Mouse (Mus musculus) gastrocnemius, adult 18-20 months (tissue): ENCODE data around the gene Lrrc20. TPM values are rescaled to one million over a fixed set of nuclear protein-coding genes. Genes with fewer than 3 reads are reported as not detected.

Source experiments
- DNase-seq: peaks from one replicate; pipeline ENCODE4 v3.0.0; 2021; ENCODE audit warnings: low spot score
- total RNA-seq, 2 experiments: library from RNA; stranded (reverse); gene quantifications; 2 replicates each; pipeline ENCODE4 v1.2.3; 2021

Gene Lrrc20
- total RNA-seq, 2 experiments from 2014 or later, result 161 to 167 TPM

GRCm38 (mm10) chr10:61468900-61469299 lies 6.7 kb upstream of the Lrrc20 start:
- DNase-seq, result no peak

GRCm38 (mm10) chr10:61473640-61474039 lies 2.0 kb upstream of the Lrrc20 start:
- peak; percentile 71 for DNase-seq

DNA sequence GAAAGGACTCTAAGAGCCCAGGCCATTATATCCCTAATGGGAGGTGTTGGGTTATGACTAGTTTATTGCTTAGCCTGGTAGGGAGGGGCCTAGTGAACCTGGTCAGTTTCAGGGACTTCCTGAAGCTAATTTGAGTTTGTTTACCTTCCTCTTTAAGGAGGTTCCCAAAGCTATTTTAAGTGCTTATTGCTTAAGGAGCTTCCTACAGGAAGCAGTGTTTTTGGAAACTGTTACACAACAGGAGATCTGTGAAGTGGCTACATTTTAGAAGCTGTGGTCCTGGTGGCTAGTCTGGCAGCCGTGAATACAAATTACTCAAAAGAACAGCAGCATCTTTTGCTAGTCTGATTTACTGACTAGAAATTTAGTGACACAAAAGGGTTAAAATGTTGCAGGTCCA lies 1.3 kb upstream of the Lrrc20 start:
- DNase-seq, result no peak

GRCm38 (mm10) chr10:61476440-61477165 lies 1.0 kb downstream of the Lrrc20 start:
- peak; percentile 79 for DNase-seq

DNA sequence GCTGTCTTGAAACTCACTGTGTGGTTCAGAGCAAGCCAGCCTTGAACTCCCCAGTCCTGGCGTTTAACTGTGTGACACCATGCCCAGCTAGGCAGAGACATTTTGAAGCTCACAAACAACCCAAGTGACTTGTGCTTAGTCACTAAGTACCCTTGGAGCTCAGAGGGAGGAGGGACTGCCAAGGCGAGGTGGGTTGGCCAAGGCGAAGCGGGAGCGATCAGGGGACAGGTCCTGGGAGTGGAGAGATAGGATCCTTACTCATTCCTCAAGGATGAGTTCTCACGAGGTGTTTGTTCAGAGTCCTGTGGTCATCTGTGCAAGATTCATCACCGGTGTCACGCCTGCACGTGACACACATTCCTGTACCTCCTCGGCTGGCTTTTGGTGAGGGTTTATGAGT lies 3.9 kb downstream of the Lrrc20 start:
- no peak for DNase-seq

GRCm38 (mm10) chr10:61479927-61480326 lies 4.3 kb downstream of the Lrrc20 start:
- DNase-seq, result peak; percentile 54

- DNase-seq, result no peak
These were observed 4.9 kb downstream of the Lrrc20 start for GRCm38 (mm10) chr10:61480488-61480887.

DNA sequence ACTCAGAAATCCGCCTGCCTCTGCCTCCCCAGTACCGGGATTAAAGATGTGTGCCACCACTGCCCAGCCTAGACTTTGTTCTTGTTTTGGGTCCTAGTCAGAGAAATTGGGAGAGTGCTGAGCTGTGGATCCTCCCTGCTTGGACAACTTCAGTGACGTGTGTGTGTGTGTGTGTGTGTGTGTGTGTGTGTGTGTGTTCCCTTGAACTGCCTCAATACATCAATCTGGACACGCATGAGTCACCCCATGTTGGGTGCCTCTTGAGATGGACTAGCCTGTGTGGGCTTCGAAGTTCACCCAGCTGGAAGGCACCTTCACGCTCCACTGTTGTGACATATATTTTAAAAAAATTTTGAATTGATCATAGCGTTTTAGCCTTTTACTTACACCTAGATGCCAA lies 7.2 kb downstream of the Lrrc20 start:
- DNase-seq, result no peak

- no peak for DNase-seq
These were observed 9.2 kb downstream of the Lrrc20 start for GRCm38 (mm10) chr10:61484801-61485200.

DNA sequence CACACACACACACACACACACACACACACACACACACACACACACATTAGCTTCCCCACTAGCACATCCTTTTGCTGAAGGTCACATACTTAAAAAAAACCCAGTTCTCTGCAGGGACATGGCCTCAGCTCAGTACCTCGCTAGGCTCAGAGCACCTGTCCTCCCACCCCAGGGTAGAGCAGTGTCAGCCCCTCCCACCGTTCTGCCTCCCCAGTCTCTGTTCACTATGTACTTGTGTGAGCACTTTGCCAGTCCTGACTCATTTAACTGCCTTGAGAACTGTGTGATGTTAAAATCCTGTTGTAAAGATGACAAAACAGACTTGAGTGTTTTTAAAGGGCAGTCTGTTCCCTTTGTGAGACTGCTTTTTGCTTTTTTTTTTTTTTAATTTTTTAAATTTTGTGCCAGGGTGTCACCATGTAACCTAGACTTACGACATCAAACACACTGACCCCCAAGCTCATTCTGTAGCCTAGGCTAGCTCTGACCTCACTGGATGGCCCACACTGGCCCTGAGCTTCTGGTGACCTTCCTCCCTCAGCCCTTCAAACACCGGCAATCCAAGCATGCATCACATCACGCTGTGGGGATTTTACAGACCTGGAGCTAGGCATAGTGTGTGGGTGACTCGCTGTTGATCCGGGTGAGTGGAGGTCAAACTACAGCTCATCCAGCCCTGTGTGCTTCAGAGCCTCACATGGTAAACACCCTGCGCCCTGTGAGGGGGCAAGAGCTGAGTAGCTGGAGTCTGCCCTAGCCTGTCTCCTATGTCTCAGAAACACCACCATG lies 11.1 kb downstream of the Lrrc20 start:
- DNase-seq, result no peak

DNA sequence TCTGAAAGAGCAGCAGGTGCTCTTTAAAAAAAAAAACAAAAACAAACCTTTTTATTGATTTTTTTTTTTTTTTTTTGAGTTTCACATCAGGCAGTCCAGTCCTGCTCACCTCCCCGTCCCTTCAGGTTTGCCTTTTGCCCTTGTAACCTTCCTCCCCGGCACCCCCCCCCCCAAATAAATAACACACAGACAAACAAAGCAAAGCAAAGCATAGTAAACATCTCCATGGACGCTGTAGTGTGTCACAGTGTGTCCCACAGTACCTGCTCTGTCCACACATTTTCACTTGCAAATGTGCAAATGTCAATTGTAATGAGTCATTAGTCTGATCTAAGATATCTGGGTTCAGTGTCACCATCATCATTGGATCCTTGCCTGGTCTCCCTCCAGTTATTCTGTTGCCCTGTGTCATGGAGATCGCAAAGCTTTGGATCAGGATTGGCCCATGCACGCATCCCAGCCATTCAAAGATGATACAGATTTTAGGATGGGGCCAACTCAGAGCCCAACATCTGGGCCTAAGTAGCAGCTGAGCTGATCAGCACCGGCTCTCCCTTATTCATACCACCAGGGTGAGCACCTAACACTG lies 13.0 kb downstream of the Lrrc20 start:
- no peak for DNase-seq

DNA sequence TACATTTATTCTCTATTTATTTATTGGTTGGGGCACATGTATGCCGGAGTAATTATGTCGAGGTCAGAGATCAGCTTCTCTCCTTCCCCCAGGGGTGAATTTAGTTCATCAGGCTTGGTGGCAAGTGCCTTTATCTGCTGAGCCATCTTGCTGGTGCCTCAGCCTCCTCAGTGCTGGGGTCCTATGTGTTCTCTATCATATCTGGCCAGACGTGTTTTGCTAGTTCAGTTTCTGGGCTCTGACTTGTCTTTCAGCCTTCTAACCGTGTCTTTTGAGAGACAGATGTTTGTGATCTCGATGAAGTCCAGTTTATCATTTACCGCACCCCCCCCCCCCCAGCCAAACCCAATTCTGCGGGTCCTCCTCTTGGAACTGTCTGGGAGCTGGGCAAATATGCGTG lies 16.0 kb downstream of the Lrrc20 start:
- DNase-seq, result no peak

GRCm38 (mm10) chr10:61492040-61492439 lies 16.4 kb downstream of the Lrrc20 start:
- peak; percentile 86 for DNase-seq

GRCm38 (mm10) chr10:61495461-61495860 lies 19.9 kb downstream of the Lrrc20 start:
- DNase-seq, result no peak

GRCm38 (mm10) chr10:61496231-61496630 lies 20.6 kb downstream of the Lrrc20 start:
- no peak for DNase-seq

DNA sequence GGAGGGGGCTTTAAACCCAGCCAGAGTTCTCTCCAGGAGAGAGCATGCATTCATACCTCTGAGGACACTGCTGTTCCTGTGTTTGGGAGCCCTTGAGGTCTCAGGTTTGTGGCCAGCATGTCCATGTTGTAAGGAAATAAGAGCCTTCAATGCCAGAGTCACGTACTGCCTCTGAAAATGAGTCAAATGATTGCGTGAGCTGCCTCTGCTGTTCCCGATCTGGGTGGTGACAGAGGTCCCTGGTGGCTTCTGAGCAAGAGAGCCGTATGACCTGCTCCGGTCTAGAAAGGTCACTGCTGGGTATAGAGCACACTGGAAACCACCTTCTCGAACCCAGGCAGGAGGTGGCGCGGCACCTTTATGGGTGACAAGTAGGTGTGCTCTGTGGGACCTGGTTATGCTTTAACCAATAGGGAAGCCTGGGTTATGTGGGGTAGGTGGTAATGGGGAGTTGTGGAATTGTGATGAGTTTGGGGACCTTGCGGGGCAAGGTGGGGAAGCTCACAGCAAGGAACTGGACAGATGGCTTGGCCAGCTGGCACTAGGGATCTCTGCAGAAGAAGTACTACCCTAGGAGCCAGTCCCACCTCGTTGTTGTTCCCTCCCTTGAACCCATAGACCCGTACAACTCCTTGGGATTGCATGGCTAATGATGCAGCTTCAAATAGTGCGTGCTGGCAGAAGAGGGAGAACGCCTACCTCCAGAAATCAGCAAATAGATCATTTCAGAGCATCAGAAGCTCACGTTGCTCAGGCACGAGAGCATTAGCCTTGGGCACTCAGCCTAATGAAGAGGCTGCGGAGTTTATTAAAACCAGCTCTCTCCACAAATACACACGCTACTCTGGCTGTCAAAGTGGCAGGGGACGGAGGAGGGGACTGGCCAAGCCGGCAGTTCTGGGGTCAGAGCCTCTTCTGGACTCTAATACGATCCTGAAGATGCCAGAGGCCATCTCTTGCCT lies 24.2 kb downstream of the Lrrc20 start:
- peak; percentile 36 for DNase-seq

DNA sequence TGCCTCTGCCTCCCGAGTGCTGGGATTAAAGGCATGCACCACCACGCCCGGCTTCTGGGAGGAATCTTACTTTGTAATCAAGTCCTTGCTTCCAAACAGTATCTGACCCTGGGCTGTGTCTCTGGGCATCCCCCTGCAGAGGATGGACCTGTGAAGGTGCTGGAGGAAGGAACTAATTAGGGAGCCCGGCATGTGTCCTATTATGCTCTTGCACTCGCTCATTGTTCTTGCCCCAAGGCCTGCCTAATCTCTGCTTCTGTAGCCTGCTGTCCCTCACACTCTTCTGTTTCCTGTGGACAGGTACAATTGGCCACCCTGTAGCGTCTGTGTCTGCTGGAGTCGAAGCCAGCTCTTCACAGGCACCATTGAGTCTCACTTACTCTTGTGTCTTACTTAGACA lies 25.2 kb downstream of the Lrrc20 start:
- DNase-seq, result no peak

DNA sequence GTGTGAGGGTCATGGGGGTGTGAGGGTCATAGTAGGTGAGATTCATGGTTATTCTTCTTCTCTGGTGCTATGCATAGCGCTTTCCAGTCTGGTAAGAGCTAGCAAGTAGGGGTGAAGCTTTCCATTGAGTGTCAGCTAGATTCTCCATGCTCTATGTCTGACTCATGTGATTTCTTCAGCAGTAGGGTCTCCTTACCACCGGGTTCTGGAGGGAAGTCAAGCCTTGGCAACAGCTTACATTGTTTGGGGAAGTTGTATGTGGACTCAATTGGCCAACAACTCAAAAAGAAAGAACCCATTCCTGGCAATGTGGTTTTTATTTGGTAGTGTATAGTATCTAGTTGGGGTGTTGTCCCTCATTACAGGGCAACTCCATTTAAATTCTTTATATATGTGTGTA lies 28.5 kb downstream of the Lrrc20 start:
- DNase-seq, result no peak

- no peak for DNase-seq
These were observed 31.0 kb downstream of the Lrrc20 start for GRCm38 (mm10) chr10:61506381-61507200.

GRCm38 (mm10) chr10:61509873-61510272 lies 34.3 kb downstream of the Lrrc20 start:
- DNase-seq, result no peak

DNA sequence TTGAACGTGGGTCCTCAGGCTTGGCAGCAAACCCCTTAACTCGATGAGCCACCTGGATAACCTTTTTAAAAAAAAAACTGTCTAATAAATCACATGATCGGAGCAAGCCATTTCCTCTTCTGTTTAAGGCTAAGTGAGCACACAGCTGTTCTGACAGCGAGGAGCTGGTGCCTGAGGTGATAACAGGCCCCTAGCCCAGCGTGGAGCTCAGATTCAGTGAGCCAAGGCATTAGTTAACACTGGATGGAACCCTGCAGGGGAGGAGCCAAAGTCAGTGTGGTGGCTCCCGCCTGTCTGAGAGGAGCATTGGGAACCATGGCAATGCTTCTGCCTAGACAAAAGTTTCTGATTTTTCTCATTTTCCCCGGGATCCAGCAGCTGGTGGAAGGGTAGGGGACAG lies 35.2 kb downstream of the Lrrc20 start:
- no peak for DNase-seq
